Mouse (Mus musculus) G1E (cell line): ENCODE measurements around the gene Nsf.

ENCODE experiments used
- CTCF ChIP-seq: IDR thresholded peaks from 2 replicates; pipeline ENCODE4 v1.5.1; 2012; ENCODE audit warnings: low read depth, low read length, inconsistent platforms, mixed read lengths
- TAL1 ChIP-seq: conservative IDR thresholded peaks from 2 replicates; pipeline ENCODE4 v1.6.1; 2012; ENCODE audit warnings: low read depth, low read length, inconsistent platforms, mixed read lengths

GRCm38 (mm10) chr11:103910531-103910930 lies 43.3 kb downstream of the Nsf start:
- TF ChIP-seq CTCF (no peak), TAL1 (no peak)
